Mouse (Mus musculus): ENCODE results near the gene Tmpo.

The Tmpo gene

GRCm38 (mm10) chr10:91102799-91103590 is 78.1 kb downstream of the Tmpo start:
- DNase-seq, result no peak

- DNase-seq, result no peak
Observed at GRCm38 (mm10) chr10:91101936-91102335, 79.2 kb downstream of the Tmpo start.

GRCm38 (mm10) chr10:91100101-91100500 is 81.0 kb downstream of the Tmpo start:
- no peak for DNase-seq

GRCm38 (mm10) chr10:91098056-91098455 is 83.1 kb downstream of the Tmpo start:
- no peak for DNase-seq
